ENCODE assay signal across 8 mouse cellular contexts in the genomic region with DNA sequence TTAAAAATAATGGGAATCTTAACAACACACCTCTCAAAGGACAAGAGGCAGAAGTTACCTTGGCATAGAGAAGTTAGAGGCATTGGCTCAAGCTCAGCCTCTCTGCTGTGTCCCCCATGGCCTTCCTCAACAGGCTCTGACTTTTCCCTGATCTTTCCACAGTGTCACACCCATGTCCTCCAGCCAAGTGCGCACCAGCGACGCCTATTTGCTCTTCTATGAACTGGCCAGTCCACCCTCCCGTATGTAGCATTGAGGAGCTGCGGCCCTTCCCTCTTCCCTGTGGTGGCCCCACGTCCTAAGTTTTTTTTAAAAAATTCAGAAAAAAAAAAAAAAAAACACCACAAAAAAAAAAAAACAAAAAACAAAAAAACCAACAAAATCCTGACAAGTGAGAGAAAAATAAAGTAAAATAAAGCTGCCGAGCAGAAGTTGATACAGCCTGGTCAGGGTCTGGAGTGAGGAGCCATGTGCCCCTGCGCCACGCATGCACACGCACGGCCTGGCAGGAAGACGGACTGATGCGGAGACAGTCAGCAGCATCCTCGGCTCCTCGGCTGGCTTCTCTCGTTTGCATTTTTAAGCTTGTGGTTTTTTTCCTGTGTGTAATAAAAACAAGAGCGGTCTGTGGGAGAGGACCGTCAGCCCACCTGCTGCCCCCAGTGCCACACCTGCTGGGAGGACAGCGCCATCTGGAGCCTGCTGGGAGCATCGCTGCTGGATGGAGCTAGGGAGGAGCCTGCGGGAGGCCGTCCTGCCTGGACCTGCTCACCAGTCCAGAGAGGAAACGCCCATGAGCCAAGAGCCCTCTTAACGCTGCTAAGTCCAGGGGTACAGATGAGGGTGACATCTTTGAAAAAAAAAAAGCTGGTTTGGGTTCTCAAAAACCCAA. TPM values are rescaled to one million over a fixed set of nuclear protein-coding genes. Genes with fewer than 3 reads are reported as not detected.
DNase-seq lines count a peak whose midpoint lies in the region; ATAC-seq lines count a peak whose summit lies in the region.

No protein-coding gene starts in this region.

- ATAC-seq in embryonic facial prominence, embryonic 14.5 days (ENCODE audit: low read depth), result peak; percentile 30
- peak; percentile 59; the same call in 1 of the 2 replicates for ATAC-seq in heart, embryonic 15.5 days (replicated peaks; ENCODE audit: insufficient number of reproducible peaks, insufficient read depth, low FRiP score, low read depth)
- ATAC-seq in liver, embryonic 16.5 days (ENCODE audit: low read depth), result peak; percentile 58
- ATAC-seq in neural tube, embryonic 11.5 days (ENCODE audit: insufficient read depth, low FRiP score, low TSS enrichment), result peak; percentile 53; the same call in 1 of the 2 replicates
- peak; percentile 79; the same call in 1 of the 2 replicates for ATAC-seq in stomach, embryonic 16.5 days (ENCODE audit: insufficient read depth, low FRiP score)

- H3K36me3 ChIP-seq in embryonic facial prominence, embryonic 14.5 days (ENCODE audit: control insufficient read depth, insufficient read depth, low read length), result peaks cover 23% of the 10 kb centered on the region; the same call in 1 of the 2 replicates
- H3K36me3 ChIP-seq in heart, embryonic 15.5 days, result peaks cover 33% of the 10 kb centered on the region
- no peaks in the 10 kb centered on the region for H3K36me3 ChIP-seq in liver, embryonic 16.5 days (ENCODE audit: control insufficient read depth, insufficient read depth)
- no peaks in the 10 kb centered on the region; the same call in 1 of the 2 replicates for H3K36me3 ChIP-seq in neural tube, embryonic 11.5 days (ENCODE audit: control insufficient read depth, insufficient read depth, low read length)
- H3K36me3 ChIP-seq in stomach, embryonic 16.5 days (ENCODE audit: control insufficient read depth, insufficient read depth, low read length), result no peaks in the 10 kb centered on the region

- H3K27me3 ChIP-seq in embryonic facial prominence, embryonic 14.5 days (replicated peaks; ENCODE audit: control insufficient read depth, insufficient read depth, low read length), result no peaks in the 10 kb centered on the region
- no peaks in the 10 kb centered on the region for H3K27me3 ChIP-seq in heart, embryonic 15.5 days
- H3K27me3 ChIP-seq in liver, embryonic 16.5 days (ENCODE audit: control insufficient read depth, insufficient read depth, low read depth, low read length), result no peaks in the 10 kb centered on the region
- H3K27me3 ChIP-seq in neural tube, embryonic 11.5 days (ENCODE audit: control insufficient read depth, insufficient read depth, low read length), result no peaks in the 10 kb centered on the region
- H3K27me3 ChIP-seq in stomach, embryonic 16.5 days (ENCODE audit: control insufficient read depth, insufficient read depth, low read length), result no peaks in the 10 kb centered on the region

- WGBS in embryonic facial prominence, embryonic 14.5 days, result 35% methylated on average over 24 of the region's 24 CpGs
- 42% methylated on average over 24 of the region's 24 CpGs for WGBS in heart, embryonic 15.5 days
- WGBS in liver, embryonic 16.5 days (ENCODE audit: insufficient replicate concordance), result 48% methylated on average over 24 of the region's 24 CpGs
- WGBS in neural tube, embryonic 11.5 days, result 33% methylated on average over 24 of the region's 24 CpGs
- 38% methylated on average over 24 of the region's 24 CpGs for WGBS in stomach, embryonic 16.5 days

- H3K9me3 ChIP-seq in embryonic facial prominence, embryonic 14.5 days (ENCODE audit: control insufficient read depth, low read length), result no peaks in the 10 kb centered on the region
- no peaks in the 10 kb centered on the region for H3K9me3 ChIP-seq in heart, embryonic 15.5 days (replicated peaks)
- no peaks in the 10 kb centered on the region for H3K9me3 ChIP-seq in liver, embryonic 16.5 days (replicated peaks; ENCODE audit: control insufficient read depth, low read length)
- H3K9me3 ChIP-seq in neural tube, embryonic 11.5 days (ENCODE audit: control insufficient read depth, low read length), result no peaks in the 10 kb centered on the region
- no peaks in the 10 kb centered on the region for H3K9me3 ChIP-seq in stomach, embryonic 16.5 days (replicated peaks; ENCODE audit: control insufficient read depth, low read length)

- H3K27ac ChIP-seq in embryonic facial prominence, embryonic 14.5 days (replicated peaks; ENCODE audit: low read depth, low read length), result no peak overlapping the region
- H3K27ac ChIP-seq in heart, embryonic 15.5 days, result peak overlapping the region; percentile 13; the same call in 1 of the 2 replicates
- H3K27ac ChIP-seq in liver, embryonic 16.5 days (ENCODE audit: low read length), result no peak overlapping the region
- no peak overlapping the region for H3K27ac ChIP-seq in neural tube, embryonic 11.5 days (ENCODE audit: low read depth, low read length)
- H3K27ac ChIP-seq in stomach, embryonic 16.5 days (ENCODE audit: low read length), result no peak overlapping the region

- peak; percentile 79 for DNase-seq in urinary bladder, postnatal 14 days (ENCODE audit: low spot score)
- DNase-seq in urinary bladder, adult 2 months (ENCODE audit: low spot score), result no peak
- peak; percentile 85 for DNase-seq in embryonic facial prominence, embryonic 14.5 days (ENCODE audit: low spot score)
- DNase-seq in kidney, postnatal 10 days, result peak; percentile 88
- peak; percentile 82 for DNase-seq in neural tube, embryonic 11.5 days (ENCODE audit: low spot score)

- peak overlapping the region; percentile 24; the same call in 1 of the 2 replicates for H3K4me2 ChIP-seq in embryonic facial prominence, embryonic 14.5 days (ENCODE audit: low read depth, low read length)
- H3K4me2 ChIP-seq in heart, embryonic 15.5 days, result no peak overlapping the region
- H3K4me2 ChIP-seq in liver, embryonic 16.5 days (ENCODE audit: low read depth, low read length), result no peak overlapping the region
- peak overlapping the region; percentile 13; the same call in 1 of the 2 replicates for H3K4me2 ChIP-seq in neural tube, embryonic 11.5 days (ENCODE audit: low read depth)
- no peak overlapping the region for H3K4me2 ChIP-seq in stomach, embryonic 16.5 days (ENCODE audit: low read depth, low read length)

- H3K4me3 ChIP-seq in embryonic facial prominence, embryonic 14.5 days (ENCODE audit: low read depth, low read length), result no peak overlapping the region
- H3K4me3 ChIP-seq in heart, embryonic 15.5 days, result no peak overlapping the region
- no peak overlapping the region for H3K4me3 ChIP-seq in liver, embryonic 16.5 days (ENCODE audit: low read depth, low read length)
- no peak overlapping the region for H3K4me3 ChIP-seq in neural tube, embryonic 11.5 days (ENCODE audit: low read depth, low read length)
- H3K4me3 ChIP-seq in stomach, embryonic 16.5 days (replicated peaks; ENCODE audit: low read length), result no peak overlapping the region

- no peak overlapping the region for H3K9ac ChIP-seq in embryonic facial prominence, embryonic 14.5 days (ENCODE audit: low read depth, low read length)
- H3K9ac ChIP-seq in heart, embryonic 15.5 days, result no peak overlapping the region
- no peak overlapping the region for H3K9ac ChIP-seq in liver, embryonic 16.5 days (ENCODE audit: low read depth, low read length)
- H3K9ac ChIP-seq in neural tube, embryonic 11.5 days (ENCODE audit: low read length), result 0 out of 2 replicates have a peak overlapping the region, but pooled peaks have one; percentile 15
- H3K9ac ChIP-seq in stomach, embryonic 16.5 days (ENCODE audit: low read length), result no peak overlapping the region

- peaks cover 19% of the 10 kb centered on the region; the same call in 1 of the 2 replicates for H3K4me1 ChIP-seq in embryonic facial prominence, embryonic 14.5 days (ENCODE audit: control insufficient read depth, insufficient read depth, low read length)
- peaks cover 48% of the 10 kb centered on the region for H3K4me1 ChIP-seq in heart, embryonic 15.5 days (replicated peaks)
- peaks cover 3% of the 10 kb centered on the region; the same call in 1 of the 2 replicates for H3K4me1 ChIP-seq in liver, embryonic 16.5 days (ENCODE audit: control insufficient read depth, low read depth, low read length)
- no peaks in the 10 kb centered on the region for H3K4me1 ChIP-seq in neural tube, embryonic 11.5 days (ENCODE audit: control insufficient read depth, insufficient read depth, low read length)
- peaks cover 14% of the 10 kb centered on the region for H3K4me1 ChIP-seq in stomach, embryonic 16.5 days (ENCODE audit: control insufficient read depth, insufficient read depth, low read length)

RNA-seq across cellular contexts. Expression of gene Mfrp, which starts 7.7 kb away (rescaled TPM):
- polyA plus RNA-seq in urinary bladder, adult 2 months (2012; rRNA removed), result 0.13 and 0.21 TPM in 2 replicates
- not detected in 2 replicates for polyA plus RNA-seq in embryonic facial prominence, embryonic 14.5 days (2014; fragmentation: Nextera tagmentation; extraction: Ambion mirVana)
- not detected in 2 replicates for polyA plus RNA-seq in heart, embryonic 15.5 days (2015; fragmentation: Nextera tagmentation; extraction: Ambion mirVana)
- 0.04 TPM in 1 of 2 replicates, not detected in the other for polyA plus RNA-seq in liver, embryonic 16.5 days (2015; fragmentation: Nextera tagmentation; extraction: Ambion mirVana)
- 0.15 and 0.21 TPM in 2 replicates for polyA plus RNA-seq in neural tube, embryonic 11.5 days (2014; fragmentation: Nextera tagmentation; extraction: Ambion mirVana)
- 0.08 and 0.20 TPM in 2 replicates for polyA plus RNA-seq in stomach, embryonic 16.5 days (2015; fragmentation: Nextera tagmentation; extraction: Ambion mirVana)

RNA-seq across cellular contexts. Expression of gene C1qtnf5, which starts 13.2 kb away (rescaled TPM):
- polyA plus RNA-seq in urinary bladder, adult 2 months (2012; rRNA removed), result 27.2 and 31.4 TPM in 2 replicates
- 4.8 and 5.2 TPM in 2 replicates for polyA plus RNA-seq in embryonic facial prominence, embryonic 14.5 days (2014; fragmentation: Nextera tagmentation; extraction: Ambion mirVana)
- polyA plus RNA-seq in heart, embryonic 15.5 days (2015; fragmentation: Nextera tagmentation; extraction: Ambion mirVana), result 3.8 TPM in 2 replicates
- 0.29 and 0.52 TPM in 2 replicates for polyA plus RNA-seq in liver, embryonic 16.5 days (2015; fragmentation: Nextera tagmentation; extraction: Ambion mirVana)
- polyA plus RNA-seq in neural tube, embryonic 11.5 days (2014; fragmentation: Nextera tagmentation; extraction: Ambion mirVana), result 0.27 and 0.31 TPM in 2 replicates
- 2.4 and 2.5 TPM in 2 replicates for polyA plus RNA-seq in stomach, embryonic 16.5 days (2015; fragmentation: Nextera tagmentation; extraction: Ambion mirVana)

RNA-seq across cellular contexts. Expression of gene Gm49380, which starts 19.4 kb away (rescaled TPM):
- polyA plus RNA-seq in urinary bladder, adult 2 months (2012; rRNA removed), result 0.27 and 0.36 TPM in 2 replicates
- 0.22 and 0.35 TPM in 2 replicates for polyA plus RNA-seq in embryonic facial prominence, embryonic 14.5 days (2014; fragmentation: Nextera tagmentation; extraction: Ambion mirVana)
- 0.05 and 0.13 TPM in 2 replicates for polyA plus RNA-seq in heart, embryonic 15.5 days (2015; fragmentation: Nextera tagmentation; extraction: Ambion mirVana)
- 0.07 TPM in 1 of 2 replicates, not detected in the other for polyA plus RNA-seq in liver, embryonic 16.5 days (2015; fragmentation: Nextera tagmentation; extraction: Ambion mirVana)
- polyA plus RNA-seq in neural tube, embryonic 11.5 days (2014; fragmentation: Nextera tagmentation; extraction: Ambion mirVana), result 0.20 and 0.95 TPM in 2 replicates
- 0.19 and 0.21 TPM in 2 replicates for polyA plus RNA-seq in stomach, embryonic 16.5 days (2015; fragmentation: Nextera tagmentation; extraction: Ambion mirVana)

RNA-seq across cellular contexts. Expression of gene Rnf26, which starts 19.5 kb away (rescaled TPM):
- 14.5 and 20.5 TPM in 2 replicates for polyA plus RNA-seq in urinary bladder, adult 2 months (2012; rRNA removed)
- polyA plus RNA-seq in embryonic facial prominence, embryonic 14.5 days (2014; fragmentation: Nextera tagmentation; extraction: Ambion mirVana), result 61.4 and 73.4 TPM in 2 replicates
- 28.7 and 39.9 TPM in 2 replicates for polyA plus RNA-seq in heart, embryonic 15.5 days (2015; fragmentation: Nextera tagmentation; extraction: Ambion mirVana)
- polyA plus RNA-seq in liver, embryonic 16.5 days (2015; fragmentation: Nextera tagmentation; extraction: Ambion mirVana), result 27.1 and 32.3 TPM in 2 replicates
- polyA plus RNA-seq in neural tube, embryonic 11.5 days (2014; fragmentation: Nextera tagmentation; extraction: Ambion mirVana), result 62.4 and 71.1 TPM in 2 replicates
- polyA plus RNA-seq in stomach, embryonic 16.5 days (2015; fragmentation: Nextera tagmentation; extraction: Ambion mirVana), result 42.3 and 50.6 TPM in 2 replicates

RNA-seq across cellular contexts. Expression of gene Usp2, which starts 27.0 kb away (rescaled TPM):
- 5.8 and 12.5 TPM in 2 replicates for polyA plus RNA-seq in urinary bladder, adult 2 months (2012; rRNA removed)
- 22.8 and 39.4 TPM in 2 replicates for polyA plus RNA-seq in embryonic facial prominence, embryonic 14.5 days (2014; fragmentation: Nextera tagmentation; extraction: Ambion mirVana)
- polyA plus RNA-seq in heart, embryonic 15.5 days (2015; fragmentation: Nextera tagmentation; extraction: Ambion mirVana), result 69.9 and 74.9 TPM in 2 replicates
- polyA plus RNA-seq in liver, embryonic 16.5 days (2015; fragmentation: Nextera tagmentation; extraction: Ambion mirVana), result 2.7 and 3.2 TPM in 2 replicates
- polyA plus RNA-seq in neural tube, embryonic 11.5 days (2014; fragmentation: Nextera tagmentation; extraction: Ambion mirVana), result 10.5 and 11.7 TPM in 2 replicates
- polyA plus RNA-seq in stomach, embryonic 16.5 days (2015; fragmentation: Nextera tagmentation; extraction: Ambion mirVana), result 16.1 and 21.5 TPM in 2 replicates

Comparison
In these comparisons a context has a peak if more than half of its experiments do, and no peak if none do; other contexts are left out.
1. H3K4me2 ChIP-seq: peak in embryonic facial prominence, embryonic 14.5 days (single experiment) and neural tube, embryonic 11.5 days (single experiment); none in heart, embryonic 15.5 days (single experiment), liver, embryonic 16.5 days (single experiment) and stomach, embryonic 16.5 days (single experiment).
2. Peak in every context shown above with its lines, with median percentiles within 50 percentile points of each other: ATAC-seq.